Mouse (Mus musculus) intestine, embryonic 16.5 days (tissue): ENCODE data around the gene Tln1. TPM values are rescaled to one million over a fixed set of nuclear protein-coding genes. Genes with fewer than 3 reads are reported as not detected.

Experiments
- ATAC-seq: fragments of 200-750 bp; cut with Nextera tagmentation; 2 replicates; pipeline ENCODE4 v1.8.0; 2017; ENCODE audit warnings: moderate TSS enrichment, moderate library complexity
- H3K27ac ChIP-seq: fragments of 300-500 bp; sonication (generic); 2 replicates; pipeline ENCODE4 v1.5.1; 2014; ENCODE audit warnings: mild to moderate bottlenecking, low read length
- H3K27me3 ChIP-seq: fragments of 300-500 bp; sonication (generic); replicated peaks from 2 replicates; pipeline ENCODE4 v1.6.1; 2014; ENCODE audit warnings: low read length, control low read depth, mixed read lengths; ENCODE audit not compliant: control insufficient read depth, insufficient read depth
- H3K36me3 ChIP-seq: fragments of 300-500 bp; sonication (generic); 2 replicates; pipeline ENCODE4 v1.6.1; 2014; ENCODE audit warnings: low read length, control low read depth; ENCODE audit not compliant: control insufficient read depth, insufficient read depth
- H3K4me1 ChIP-seq: fragments of 300-500 bp; sonication (generic); 2 replicates; pipeline ENCODE4 v1.6.1; 2014; ENCODE audit warnings: low read length, control low read depth, mixed read lengths; ENCODE audit not compliant: control insufficient read depth, insufficient read depth
- H3K4me2 ChIP-seq: fragments of 300-500 bp; sonication (generic); 2 replicates; pipeline ENCODE4 v1.6.1; 2014; ENCODE audit warnings: low read depth, low read length, control low read depth
- H3K4me3 ChIP-seq: fragments of 300-500 bp; sonication (generic); 2 replicates; pipeline ENCODE4 v1.5.1; 2014; ENCODE audit warnings: mild to moderate bottlenecking, low read length
- H3K9ac ChIP-seq: fragments of 300-500 bp; sonication (generic); 2 replicates; pipeline ENCODE4 v1.6.1; 2014; ENCODE audit warnings: low read depth, low read length
- H3K9me3 ChIP-seq: fragments of 300-500 bp; sonication (generic); 2 replicates; pipeline ENCODE4 v1.6.1; 2016; ENCODE audit warnings: low read length, control low read depth; ENCODE audit not compliant: control insufficient read depth
- WGBS: fragments of 180-500 bp; shearing (Covaris S2); extraction: QIAGEN DNeasy Blood & Tissue Kit; methylation state at CpG from one replicate; pipeline ENCODE4 v1.1.7; 2014; 5-methylcytosine and 5-hydroxymethylcytosine counted together
- polyA plus RNA-seq: library from polyadenylated mRNA; unstranded; fragments of >200 nt; fragmentation: Nextera tagmentation; extraction: Ambion mirVana; gene quantifications from 2 replicates; pipeline ENCODE4 v1.2.1, GENCODE M21; 2015

Gene Tln1
- polyA plus RNA-seq, 1 experiment from 2014 or later: 41.2 TPM

GRCm38 (mm10) chr4:43506536-43507185 lies 55.8 kb downstream of the Tln1 start, which contains the start of gene Car9:
Car9 (plus strand) TSS chr4:43506966.
- H3K27me3 ChIP-seq: no peaks in the 10 kb centered on the region
- peak within 1 kb of the TSS; percentile 86 for H3K27ac ChIP-seq
- no peaks in the 10 kb centered on the region for H3K36me3 ChIP-seq
- H3K4me2 ChIP-seq: peak within 1 kb of the TSS; percentile 77
- H3K4me3 ChIP-seq: peak within 1 kb of the TSS; percentile 64
- peak within 1 kb of the TSS; percentile 78 for H3K9ac ChIP-seq
- 54% methylated on average over 9 of the region's 9 CpGs for WGBS
- H3K4me1 ChIP-seq: peaks cover 38% of the 10 kb centered on the region
- ATAC-seq: peak; percentile 23
- no peaks in the 10 kb centered on the region for H3K9me3 ChIP-seq

- Histone ChIP-seq H3K4me2 (no peak overlapping the region), H3K4me3 (no peak overlapping the region), H3K9me3 (no peaks in the 10 kb centered on the region), H3K27ac (no peak overlapping the region), H3K4me1 (peaks cover 40% of the 10 kb centered on the region), H3K27me3 (no peaks in the 10 kb centered on the region), H3K9ac (no peak overlapping the region), H3K36me3 (no peaks in the 10 kb centered on the region)
- 74% methylated on average over 8 of the region's 8 CpGs for WGBS
- ATAC-seq: no peak
Observed at GRCm38 (mm10) chr4:43506074-43506473, 56.4 kb downstream of the Tln1 start.

DNA sequence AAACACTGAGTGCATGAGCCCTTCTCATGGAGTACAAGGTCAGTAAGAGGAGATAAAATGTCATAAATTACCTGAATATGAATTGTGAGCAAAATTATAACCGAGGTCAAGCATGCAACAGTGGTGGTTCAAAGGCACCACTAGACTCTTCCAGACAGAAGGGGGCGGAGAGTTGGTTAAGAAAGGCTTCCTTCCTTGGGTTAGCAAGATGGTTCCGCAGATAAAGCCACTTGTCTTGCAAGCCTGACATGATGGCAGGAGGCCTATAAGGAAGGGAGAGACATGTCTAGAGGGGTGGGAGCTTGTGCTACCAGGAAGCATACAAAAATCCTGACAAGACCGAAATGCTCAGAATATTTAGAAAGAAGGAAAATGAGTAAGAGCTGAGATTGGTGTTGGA lies 58.2 kb downstream of the Tln1 start:
- no peaks in the 10 kb centered on the region for H3K9me3 ChIP-seq
- no peak overlapping the region for H3K9ac ChIP-seq
- no peak overlapping the region for H3K27ac ChIP-seq
- peaks cover 45% of the 10 kb centered on the region for H3K4me1 ChIP-seq
- no peak for ATAC-seq
- no peak overlapping the region for H3K4me2 ChIP-seq
- 73% methylated on average over 4 of the region's 4 CpGs for WGBS
- H3K4me3 ChIP-seq: no peak overlapping the region
- no peaks in the 10 kb centered on the region for H3K27me3 ChIP-seq
- no peaks in the 10 kb centered on the region for H3K36me3 ChIP-seq

- H3K4me1 ChIP-seq: peaks cover 43% of the 10 kb centered on the region
- WGBS: 72% methylated on average over 6 of the region's 6 CpGs
- no peak overlapping the region for H3K9ac ChIP-seq
- no peak overlapping the region for H3K4me3 ChIP-seq
- no peaks in the 10 kb centered on the region for H3K27me3 ChIP-seq
- H3K9me3 ChIP-seq: no peaks in the 10 kb centered on the region
- peak overlapping the region; percentile 57; the same call in 1 of the 2 replicates for H3K27ac ChIP-seq
- H3K36me3 ChIP-seq: no peaks in the 10 kb centered on the region
- H3K4me2 ChIP-seq: peak overlapping the region; percentile 4; the same call in 1 of the 2 replicates
- no peak for ATAC-seq
Observed at GRCm38 (mm10) chr4:43503506-43503905, 59.0 kb downstream of the Tln1 start.

DNA sequence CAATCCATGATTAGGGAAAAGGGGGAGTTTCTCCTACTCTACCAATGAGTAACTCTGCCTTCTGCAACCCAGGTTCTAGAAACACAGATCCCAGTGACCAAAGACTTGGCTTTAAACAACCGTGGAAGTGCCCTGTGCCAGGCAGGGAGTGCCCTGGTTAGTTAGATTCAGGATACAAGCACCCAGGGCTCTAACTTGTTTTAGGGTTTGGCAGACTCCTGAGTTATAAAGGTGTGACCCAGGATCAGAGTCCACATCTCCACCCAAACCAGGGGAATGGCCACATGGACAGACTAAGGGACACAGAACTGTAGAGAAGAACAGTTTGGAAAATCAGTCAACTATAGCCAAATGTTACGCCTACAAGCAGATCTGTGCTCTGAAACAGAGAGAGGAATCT lies 59.5 kb downstream of the Tln1 start:
- peaks cover 44% of the 10 kb centered on the region for H3K4me1 ChIP-seq
- no peak overlapping the region for H3K9ac ChIP-seq
- WGBS: 64% methylated on average over 2 of the region's 2 CpGs
- ATAC-seq: no peak
- H3K4me2 ChIP-seq: peak overlapping the region; percentile 4
- no peaks in the 10 kb centered on the region for H3K36me3 ChIP-seq
- no peaks in the 10 kb centered on the region for H3K9me3 ChIP-seq
- H3K27ac ChIP-seq: peak overlapping the region; percentile 43
- H3K27me3 ChIP-seq: no peaks in the 10 kb centered on the region
- no peak overlapping the region for H3K4me3 ChIP-seq

GRCm38 (mm10) chr4:43499407-43500333 lies 62.8 kb downstream of the Tln1 start, which contains the start of gene Arhgef39:
Arhgef39 (minus strand) TSS chr4:43499695.
- Histone ChIP-seq H3K4me2 (peak within 1 kb of the TSS; percentile 84), H3K4me3 (peak within 1 kb of the TSS; percentile 73), H3K27me3 (no peaks in the 10 kb centered on the region), H3K9ac (peak within 1 kb of the TSS; percentile 83), H3K4me1 (peaks cover 36% of the 10 kb centered on the region), H3K27ac (peak within 1 kb of the TSS; percentile 55), H3K36me3 (peaks cover 4% of the 10 kb centered on the region; the same call in 1 of the 2 replicates), H3K9me3 (no peaks in the 10 kb centered on the region)
- WGBS: 6% methylated on average over 50 of the region's 50 CpGs
- peak; percentile 88 for ATAC-seq

- H3K27ac ChIP-seq: peak overlapping the region; percentile 55; the same call in 1 of the 2 replicates
- WGBS: 14% methylated on average over 8 of the region's 8 CpGs
- H3K27me3 ChIP-seq: no peaks in the 10 kb centered on the region
- H3K9me3 ChIP-seq: no peaks in the 10 kb centered on the region
- H3K4me3 ChIP-seq: peak overlapping the region; percentile 73
- peak overlapping the region; percentile 84 for H3K4me2 ChIP-seq
- H3K9ac ChIP-seq: peak overlapping the region; percentile 83
- peaks cover 36% of the 10 kb centered on the region for H3K4me1 ChIP-seq
- peak; percentile 59 for ATAC-seq
- peaks cover 4% of the 10 kb centered on the region; the same call in 1 of the 2 replicates for H3K36me3 ChIP-seq
Observed at GRCm38 (mm10) chr4:43498983-43499382, 63.5 kb downstream of the Tln1 start.

DNA sequence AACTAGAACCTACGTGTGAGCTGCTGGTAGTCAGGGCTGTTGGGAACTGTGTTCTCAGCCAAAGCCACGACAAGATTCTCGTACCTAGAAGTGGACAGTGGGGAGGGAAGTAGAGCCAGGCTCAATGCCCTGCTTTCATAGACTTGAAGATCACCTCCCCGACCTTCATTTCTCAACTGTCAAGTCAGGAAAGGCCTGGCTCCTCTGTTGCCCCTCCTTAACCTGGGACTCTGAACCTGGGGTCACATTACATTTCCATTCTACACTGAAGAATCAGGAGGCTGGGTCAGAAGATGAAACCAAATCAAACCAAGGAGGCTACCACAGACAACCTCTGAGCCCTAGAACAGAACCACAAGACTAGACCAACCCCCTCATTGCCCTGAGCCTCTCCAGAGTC lies 64.5 kb downstream of the Tln1 start:
- Histone ChIP-seq H3K27ac (0 out of 2 replicates have a peak overlapping the region, but pooled peaks have one; percentile 31), H3K4me1 (peaks cover 29% of the 10 kb centered on the region), H3K4me2 (peak overlapping the region; percentile 84), H3K9ac (peak overlapping the region; percentile 83), H3K36me3 (peaks cover 4% of the 10 kb centered on the region; the same call in 1 of the 2 replicates), H3K4me3 (peak overlapping the region; percentile 73), H3K27me3 (no peaks in the 10 kb centered on the region), H3K9me3 (no peaks in the 10 kb centered on the region)
- WGBS: 64% methylated on average over 4 of the region's 4 CpGs
- ATAC-seq: no peak

DNA sequence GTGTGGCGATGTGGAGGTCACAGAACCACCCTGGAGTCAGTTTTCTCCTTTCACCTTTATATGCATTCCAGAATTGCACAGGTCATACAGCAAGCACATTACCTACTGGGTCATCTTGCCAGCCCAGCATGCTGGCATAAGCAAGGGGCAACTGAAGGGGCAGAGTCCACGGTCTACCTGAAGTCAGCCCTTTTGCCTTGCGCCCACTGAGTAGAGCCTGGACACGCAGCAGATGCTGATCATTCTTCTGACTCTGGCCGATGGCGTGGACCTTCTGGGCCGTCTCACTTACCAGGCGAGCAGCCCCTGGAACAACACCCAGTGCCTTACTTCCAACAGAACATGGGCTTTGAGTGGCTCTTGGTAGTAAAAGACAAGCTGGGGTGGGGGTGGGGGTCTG lies 65.1 kb downstream of the Tln1 start:
- Histone ChIP-seq H3K27me3 (no peaks in the 10 kb centered on the region), H3K4me3 (0 out of 2 replicates have a peak overlapping the region, but pooled peaks have one; percentile 73), H3K36me3 (peaks cover 4% of the 10 kb centered on the region; the same call in 1 of the 2 replicates), H3K4me1 (peaks cover 26% of the 10 kb centered on the region), H3K9me3 (no peaks in the 10 kb centered on the region), H3K9ac (peak overlapping the region; percentile 83; the same call in 1 of the 2 replicates), H3K4me2 (peak overlapping the region; percentile 84), H3K27ac (0 out of 2 replicates have a peak overlapping the region, but pooled peaks have one; percentile 31)
- 90% methylated on average over 8 of the region's 8 CpGs for WGBS
- no peak for ATAC-seq
